Mouse (Mus musculus): ENCODE data around the gene Kcnab1.

DNA sequence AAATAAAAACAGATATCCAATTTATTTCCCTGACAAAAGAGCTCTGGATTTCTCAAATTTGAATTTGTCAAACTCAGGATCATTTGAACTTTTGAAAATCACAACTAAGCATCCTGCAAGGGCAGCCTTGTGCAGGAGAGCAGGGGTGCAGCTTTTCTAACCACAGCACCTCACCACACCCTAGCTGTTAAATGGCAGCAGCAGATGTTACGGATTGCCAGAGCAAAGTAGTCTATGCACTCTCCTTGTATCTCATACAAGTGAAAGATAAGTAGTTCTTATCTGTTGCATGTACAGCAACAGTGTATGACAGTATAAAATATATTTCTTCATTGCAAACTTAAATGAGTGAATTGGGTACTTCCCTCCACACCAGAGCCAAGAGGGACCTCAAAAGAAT, 20.4 kb downstream of the Kcnab1 start:
- TF ChIP-seq EP300 (IDR thresholded peaks at IDR 0.05; ENCODE audit: low read depth) (no peak), CTCF (IDR thresholded peaks at IDR 0.05; ENCODE audit: low read depth) (no peak)

All from liver, postnatal 0 days (tissue).